In the genomic region with DNA sequence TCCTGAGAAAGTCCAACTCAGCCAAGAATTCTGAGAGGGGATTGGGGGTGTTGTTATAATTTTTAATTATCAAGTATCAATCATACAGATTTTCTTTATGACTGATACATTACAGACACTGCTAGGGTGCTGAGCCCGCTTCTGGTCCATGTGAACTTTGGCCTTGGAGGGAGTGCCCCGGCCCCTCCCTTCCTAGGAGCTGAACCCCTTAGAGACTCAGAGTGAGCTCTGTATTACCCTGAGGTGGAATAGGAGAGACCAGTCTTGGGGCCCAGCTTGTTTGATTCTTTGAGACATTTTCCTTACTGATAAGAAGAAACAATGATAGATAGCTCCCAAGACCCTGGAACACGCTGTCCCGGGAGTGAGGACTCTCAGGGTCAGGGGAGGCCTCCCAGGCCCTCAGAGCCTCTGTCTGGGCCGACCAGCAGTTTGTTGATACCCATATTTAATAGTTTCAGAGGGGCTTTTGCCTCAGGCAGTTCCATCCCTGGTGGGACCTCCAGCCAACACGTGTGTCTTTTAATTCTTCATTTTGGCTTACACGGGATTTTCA, we compare ENCODE assay signal across 20 mouse cellular contexts.
DNase-seq lines count a peak whose midpoint lies in the region; ATAC-seq and TF ChIP-seq lines count a peak whose summit lies in the region.
"Had no signal": no experiment of that assay in that cellular context is flagged by ENCODE, and none has a peak within 500 bp of the region (broad histone marks: within the 10 kb centered on the region; RNA-seq: fewer than 3 reads in every experiment).

No protein-coding gene starts in this region.

- no peak overlapping the region for H3K27ac ChIP-seq in kidney, embryonic 16.5 days (ENCODE audit: low read length)
- peak overlapping the region; percentile 51; the same call in 1 of the 2 replicates for H3K27ac ChIP-seq in stomach, embryonic 16.5 days (ENCODE audit: low read length)
- H3K27ac ChIP-seq in stomach, postnatal 0 days (replicated peaks): no peak overlapping the region
- H3K27ac ChIP-seq in intestine, embryonic 16.5 days (ENCODE audit: low read length): no peak overlapping the region
- H3K27ac ChIP-seq: embryonic facial prominence, embryonic 15.5 days; forebrain, embryonic 10.5 days; heart, embryonic 15.5 days; hindbrain, embryonic 15.5 days had no signal

- H3K4me3 ChIP-seq in kidney, embryonic 16.5 days (ENCODE audit: low read length): no peak overlapping the region
- H3K4me3 ChIP-seq in stomach, embryonic 16.5 days (replicated peaks; ENCODE audit: low read length): no peak overlapping the region
- no peak overlapping the region for H3K4me3 ChIP-seq in stomach, postnatal 0 days (ENCODE audit: low read depth, low read length)
- H3K4me3 ChIP-seq in intestine, embryonic 16.5 days (ENCODE audit: low read length): no peak overlapping the region
- H3K4me3 ChIP-seq: embryonic facial prominence, embryonic 15.5 days; erythroblast, embryonic 14.5 days; forebrain, embryonic 10.5 days; heart, embryonic 15.5 days; hindbrain, embryonic 15.5 days had no signal

- no peaks in the 10 kb centered on the region for H3K27me3 ChIP-seq in kidney, embryonic 16.5 days (ENCODE audit: insufficient read depth, low read length)
- H3K27me3 ChIP-seq in stomach, embryonic 16.5 days (ENCODE audit: control insufficient read depth, insufficient read depth, low read length): no peaks in the 10 kb centered on the region
- no peaks in the 10 kb centered on the region for H3K27me3 ChIP-seq in stomach, postnatal 0 days (ENCODE audit: control insufficient read depth, insufficient read depth, low read length)
- no peaks in the 10 kb centered on the region for H3K27me3 ChIP-seq in intestine, embryonic 16.5 days (replicated peaks; ENCODE audit: control insufficient read depth, insufficient read depth, low read length)
- H3K27me3 ChIP-seq: embryonic facial prominence, embryonic 15.5 days; heart, embryonic 15.5 days; hindbrain, embryonic 15.5 days had no signal

- H3K36me3 ChIP-seq in kidney, embryonic 16.5 days (ENCODE audit: insufficient read depth, low read length): no peaks in the 10 kb centered on the region
- no peaks in the 10 kb centered on the region for H3K36me3 ChIP-seq in stomach, embryonic 16.5 days (ENCODE audit: control insufficient read depth, insufficient read depth, low read length)
- no peaks in the 10 kb centered on the region for H3K36me3 ChIP-seq in stomach, postnatal 0 days (ENCODE audit: control insufficient read depth, insufficient read depth, low read length)
- H3K36me3 ChIP-seq in intestine, embryonic 16.5 days (ENCODE audit: control insufficient read depth, insufficient read depth, low read length): no peaks in the 10 kb centered on the region
- H3K36me3 ChIP-seq: embryonic facial prominence, embryonic 15.5 days; forebrain, embryonic 10.5 days; heart, embryonic 15.5 days; hindbrain, embryonic 15.5 days had no signal

- WGBS in kidney, embryonic 16.5 days: 49% methylated on average over 7 of the region's 7 CpGs
- 32% methylated on average over 7 of the region's 7 CpGs for WGBS in stomach, embryonic 16.5 days
- WGBS in stomach, postnatal 0 days: 38% methylated on average over 7 of the region's 7 CpGs
- 33% methylated on average over 7 of the region's 7 CpGs for whole genome bisulfite sequencing in intestine, embryonic 16.5 days

- H3K4me2 ChIP-seq in kidney, embryonic 16.5 days (replicated peaks; ENCODE audit: low read depth, low read length): no peak overlapping the region
- no peak overlapping the region for H3K4me2 ChIP-seq in stomach, embryonic 16.5 days (ENCODE audit: low read depth, low read length)
- no peak overlapping the region for H3K4me2 ChIP-seq in stomach, postnatal 0 days (replicated peaks; ENCODE audit: low read depth)
- no peak overlapping the region for H3K4me2 ChIP-seq in intestine, embryonic 16.5 days (ENCODE audit: low read depth, low read length)
- H3K4me2 ChIP-seq: embryonic facial prominence, embryonic 15.5 days; heart, embryonic 11.5 days; heart, embryonic 15.5 days; hindbrain, embryonic 15.5 days had no signal

- no peak for TF ChIP-seq EP300 in stomach, postnatal 0 days (optimal IDR thresholded peaks at IDR 0.05)

- no peak overlapping the region for H3K9ac ChIP-seq in kidney, embryonic 16.5 days (replicated peaks; ENCODE audit: low read length)
- H3K9ac ChIP-seq in stomach, embryonic 16.5 days (ENCODE audit: low read length): no peak overlapping the region
- H3K9ac ChIP-seq in stomach, postnatal 0 days (ENCODE audit: low read length): no peak overlapping the region
- H3K9ac ChIP-seq in intestine, embryonic 16.5 days (ENCODE audit: low read depth, low read length): no peak overlapping the region
- H3K9ac ChIP-seq: embryonic facial prominence, embryonic 15.5 days; heart, embryonic 15.5 days; hindbrain, embryonic 15.5 days had no signal

- ATAC-seq in kidney, embryonic 16.5 days (ENCODE audit: low FRiP score, low TSS enrichment): 0 out of 2 replicates have a peak, but pooled peaks have one; percentile 44
- ATAC-seq in stomach, embryonic 16.5 days (ENCODE audit: insufficient read depth, low FRiP score): no peak
- no peak for ATAC-seq in stomach, postnatal 0 days (ENCODE audit: low FRiP score, low TSS enrichment)
- peak; percentile 87 for ATAC-seq in intestine, embryonic 16.5 days
- ATAC-seq: forebrain, embryonic 14.5 days had no signal

- no peak for TF ChIP-seq CTCF in stomach, postnatal 0 days (IDR thresholded peaks at IDR 0.05; ENCODE audit: low read depth)

- no peak for DNase-seq in kidney, postnatal 4 days
- no peak for DNase-seq in stomach, postnatal 0 days (ENCODE audit: low spot score)
- DNase-seq in gastrocnemius, adult 18-20 months (ENCODE audit: low spot score): no peak
- DNase-seq: adrenal gland, adult 2 months; adrenal gland, postnatal 25 days; cerebellum, adult 18-20 months; cerebellum, adult 9-11 months; cerebellum, postnatal 36 days; gastrocnemius, postnatal 36 days; heart, adult 11 months had no signal

- peaks cover 21% of the 10 kb centered on the region for H3K4me1 ChIP-seq in kidney, embryonic 16.5 days (ENCODE audit: insufficient read depth, low read length)
- H3K4me1 ChIP-seq in stomach, embryonic 16.5 days (ENCODE audit: control insufficient read depth, insufficient read depth, low read length): peaks cover 13% of the 10 kb centered on the region
- H3K4me1 ChIP-seq in stomach, postnatal 0 days (replicated peaks; ENCODE audit: control insufficient read depth, insufficient read depth): no peaks in the 10 kb centered on the region
- peaks cover 19% of the 10 kb centered on the region for H3K4me1 ChIP-seq in intestine, embryonic 16.5 days (ENCODE audit: control insufficient read depth, insufficient read depth, low read length)

- no peaks in the 10 kb centered on the region for H3K9me3 ChIP-seq in kidney, embryonic 16.5 days (ENCODE audit: low read length)
- H3K9me3 ChIP-seq in stomach, embryonic 16.5 days (replicated peaks; ENCODE audit: control insufficient read depth, low read length): no peaks in the 10 kb centered on the region
- no peaks in the 10 kb centered on the region for H3K9me3 ChIP-seq in stomach, postnatal 0 days (ENCODE audit: control insufficient read depth, low read length)
- H3K9me3 ChIP-seq in intestine, embryonic 16.5 days (ENCODE audit: control insufficient read depth, low read length): no peaks in the 10 kb centered on the region
- H3K9me3 ChIP-seq: embryonic facial prominence, embryonic 15.5 days; forebrain, embryonic 10.5 days; heart, embryonic 15.5 days; hindbrain, embryonic 15.5 days had no signal

Comparison
In these comparisons a context has a peak if more than half of its experiments do, and no peak if none do; other contexts are left out.
1. ATAC-seq: peak in kidney, embryonic 16.5 days (single experiment) and intestine, embryonic 16.5 days (single experiment); none in stomach, embryonic 16.5 days (single experiment) and stomach, postnatal 0 days (single experiment).